Mouse (Mus musculus) G1E (cell line): ENCODE measurements around the gene Dynlt1a. TPM values are rescaled to one million over a fixed set of nuclear protein-coding genes. Genes with fewer than 3 reads are reported as not detected.
"Not testable (repeated sequence)": the region's sequence is repeated elsewhere in the genome, so short reads cannot be mapped to it uniquely, and the experiment has no call there.

Experiments
- ATAC-seq: 2 replicates; pipeline ENCODE4 v1.8.0; 2016; ENCODE audit warnings: mild to moderate bottlenecking; ENCODE audit not compliant: insufficient number of reproducible peaks, poor library complexity, low FRiP score, severe bottlenecking; ENCODE audit errors: extremely low read depth
- DNase-seq: peaks from one replicate; pipeline ENCODE4 v3.0.0; 2012; ENCODE audit warnings: low spot score
- H3K27me3 ChIP-seq: 2 replicates; pipeline ENCODE4 v1.6.1; 2012; ENCODE audit warnings: mild to moderate bottlenecking, low read length, inconsistent platforms; ENCODE audit not compliant: insufficient read depth
- H3K36me3 ChIP-seq: replicated peaks from 2 replicates; pipeline ENCODE3; 2012; ENCODE audit warnings: mild to moderate bottlenecking, inconsistent platforms
- H3K4me1 ChIP-seq: 2 replicates; pipeline ENCODE4 v1.6.1; 2012; ENCODE audit warnings: low read depth, low read length, inconsistent platforms, mixed read lengths; ENCODE audit not compliant: insufficient read depth
- H3K4me3 ChIP-seq: 2 replicates; pipeline ENCODE4 v1.5.1; 2012; ENCODE audit warnings: low read depth, mild to moderate bottlenecking, inconsistent platforms, low read length, moderate library complexity, mixed read lengths
- H3K9me3 ChIP-seq: replicated peaks from 2 replicates; pipeline ENCODE4 v1.6.1; 2012; ENCODE audit warnings: inconsistent platforms
- polyA plus RNA-seq: library from polyadenylated mRNA; stranded (reverse); fragments of >175 nt; gene quantifications from 2 replicates; pipeline ENCODE4 v1.2.3, GENCODE M21; 2012
- total RNA-seq, 2 experiments: library from RNA; stranded (forward) in 1 of 2; stranded (reverse) in 1 of 2; fragments of 200-1000 nt in 1 of 2; fragments of >200 nt in 1 of 2; fragmentation: Nextera tagmentation in 1 of 2; gene quantifications; 2 replicates each; pipeline ENCODE4 v1.2.3; 2014 to 2017

Gene Dynlt1a
- total RNA-seq (2014; fragmentation: Nextera tagmentation) = 12.1 and 20.5 TPM in 2 replicates
- 11.4 and 15.6 TPM in 2 replicates for total RNA-seq (2017)
- 0.91 TPM in 2 replicates for polyA plus RNA-seq

DNA sequence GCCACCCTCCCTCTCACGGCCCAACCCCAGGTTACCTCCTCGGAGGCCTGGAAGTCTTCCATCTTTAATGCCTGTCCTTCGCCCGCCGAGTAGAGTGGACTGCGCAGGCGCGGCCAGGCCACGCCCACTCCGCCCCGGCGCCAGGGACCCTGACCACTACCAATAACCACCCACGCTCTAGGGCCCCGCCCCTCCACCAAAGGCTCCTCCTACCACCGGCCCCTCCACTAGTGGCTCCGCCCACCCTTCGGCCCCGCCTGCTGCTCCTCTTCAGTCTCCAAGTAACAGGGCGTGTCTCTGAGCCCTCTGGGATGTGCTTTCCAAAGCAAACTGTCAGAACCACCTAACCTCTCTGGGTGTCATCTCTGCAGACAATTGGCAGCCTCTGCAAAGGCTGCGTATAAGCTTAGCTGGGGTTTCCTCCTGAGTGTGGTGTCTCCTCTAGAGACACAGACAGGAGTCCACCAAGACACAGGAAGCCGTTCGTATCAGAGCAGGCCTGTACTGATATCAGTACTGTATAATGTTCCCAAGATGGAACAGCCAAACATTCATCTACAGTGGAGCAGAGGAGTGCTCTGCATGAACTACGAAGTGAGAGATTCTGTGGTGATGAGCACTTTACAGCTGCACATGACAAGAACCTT is at the start of gene Dynlt1a:
Gene Dynlt1a, minus strand, starts transcription at position 162 of the 647 bp plus-strand sequence.
- not testable (repeated sequence) for H3K9me3 ChIP-seq, H3K4me1 ChIP-seq, H3K27me3 ChIP-seq, H3K36me3 ChIP-seq
- DNase-seq = peak; percentile 84
- H3K4me3 ChIP-seq = peak within 1 kb of the TSS; percentile 68
- peak; percentile 99 for ATAC-seq

DNA sequence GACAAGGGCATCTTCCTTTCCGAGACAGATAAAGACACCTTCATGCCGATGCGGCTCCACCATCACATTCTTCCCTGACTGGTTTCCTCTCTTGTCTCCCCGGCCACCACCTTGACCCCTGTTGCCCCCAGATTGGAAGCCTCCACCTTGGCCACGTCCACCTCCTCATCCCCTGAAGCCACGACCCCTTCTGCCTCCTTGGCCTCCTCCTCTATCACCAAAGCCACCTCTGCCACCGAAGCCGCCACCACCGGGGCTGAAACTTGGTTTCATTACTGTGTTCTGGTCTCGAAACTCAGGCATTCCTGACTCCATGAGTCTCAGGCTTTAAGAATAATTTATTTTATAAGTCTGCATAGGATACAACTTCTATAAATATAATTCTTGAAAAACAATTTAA is 38.0 kb upstream of the Dynlt1a start:
- H3K4me1 ChIP-seq, H3K9me3 ChIP-seq, ATAC-seq, H3K4me3 ChIP-seq, H3K36me3 ChIP-seq, DNase-seq, H3K27me3 ChIP-seq: not testable (repeated sequence)

DNA sequence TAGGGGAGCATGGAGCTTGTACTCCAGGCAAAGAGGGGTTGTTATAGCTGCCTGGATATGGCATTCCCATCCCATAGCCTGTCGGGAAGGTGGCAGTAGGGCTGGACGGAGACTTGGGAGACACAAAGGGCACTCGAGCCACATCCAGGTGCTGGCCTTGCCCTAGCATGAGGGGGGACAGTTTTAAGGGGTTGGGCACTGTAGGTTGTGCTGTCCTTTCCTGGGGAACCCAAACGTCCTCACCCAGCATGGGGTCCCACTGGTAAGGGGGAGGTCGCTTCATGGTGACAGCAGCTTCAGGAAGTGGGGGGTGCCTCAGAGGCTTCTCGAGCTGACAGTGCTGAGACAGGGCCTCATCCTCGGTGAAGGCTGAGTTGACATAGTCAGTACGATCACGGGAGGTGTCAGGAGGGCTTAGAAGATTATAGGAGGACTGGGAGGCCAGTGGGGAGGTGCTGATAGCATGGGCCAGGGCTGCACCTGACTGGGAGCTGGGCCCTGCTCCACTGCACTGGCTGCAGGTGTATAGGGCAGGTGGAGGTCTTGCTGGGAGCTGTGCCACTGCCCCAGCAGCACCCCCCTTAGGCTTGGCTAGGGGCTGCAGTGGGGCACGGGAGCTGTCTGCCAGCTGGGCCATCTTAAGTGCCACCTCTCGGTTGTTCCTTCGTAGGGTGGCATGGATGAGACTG is 25.4 kb upstream of the Dynlt1a start:
- H3K4me3 ChIP-seq, H3K36me3 ChIP-seq, H3K27me3 ChIP-seq, H3K4me1 ChIP-seq, ATAC-seq, H3K9me3 ChIP-seq, DNase-seq: not testable (repeated sequence)

DNA sequence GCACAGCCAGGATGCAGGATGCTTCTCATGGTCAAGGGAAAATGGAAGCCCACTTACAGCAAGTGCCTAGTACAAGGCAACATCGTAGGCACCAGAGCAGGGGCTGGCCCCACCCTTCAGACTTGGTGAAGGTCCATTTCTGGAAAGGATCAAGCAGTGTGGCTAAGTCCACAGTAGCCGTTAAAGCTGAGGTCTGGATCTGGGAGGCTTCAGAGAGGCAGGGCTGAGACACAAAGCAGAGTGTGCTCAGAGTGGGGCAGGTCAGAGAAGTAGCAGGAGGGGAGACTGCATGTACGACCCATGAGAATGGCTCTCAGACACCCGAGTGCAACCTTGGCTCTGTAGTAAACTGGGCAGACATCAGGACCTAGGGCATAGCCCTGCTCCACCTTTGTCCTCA is 11.7 kb upstream of the Dynlt1a start:
- not testable (repeated sequence) for H3K27me3 ChIP-seq, DNase-seq, ATAC-seq, H3K4me1 ChIP-seq, H3K36me3 ChIP-seq, H3K4me3 ChIP-seq, H3K9me3 ChIP-seq

DNA sequence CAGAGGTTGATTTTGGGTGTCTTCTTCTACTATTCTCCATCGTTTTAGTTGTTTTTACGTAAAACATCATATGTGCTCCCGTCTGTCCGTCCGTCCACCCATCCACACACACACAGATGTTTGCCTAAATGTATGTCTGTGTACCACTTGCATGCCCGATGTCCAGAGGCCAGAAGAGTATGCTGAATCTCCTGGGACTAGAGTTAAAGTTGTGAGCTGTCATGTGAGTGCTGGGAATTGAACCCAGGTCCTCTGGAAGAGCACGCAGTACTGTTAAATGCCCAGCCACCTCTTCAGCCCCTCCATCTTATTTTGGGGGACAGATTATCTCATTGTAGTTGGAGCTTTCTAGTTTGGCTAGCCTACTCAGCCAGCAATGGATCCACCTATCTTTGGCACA is 10.3 kb upstream of the Dynlt1a start:
- not testable (repeated sequence) for H3K36me3 ChIP-seq

DNA sequence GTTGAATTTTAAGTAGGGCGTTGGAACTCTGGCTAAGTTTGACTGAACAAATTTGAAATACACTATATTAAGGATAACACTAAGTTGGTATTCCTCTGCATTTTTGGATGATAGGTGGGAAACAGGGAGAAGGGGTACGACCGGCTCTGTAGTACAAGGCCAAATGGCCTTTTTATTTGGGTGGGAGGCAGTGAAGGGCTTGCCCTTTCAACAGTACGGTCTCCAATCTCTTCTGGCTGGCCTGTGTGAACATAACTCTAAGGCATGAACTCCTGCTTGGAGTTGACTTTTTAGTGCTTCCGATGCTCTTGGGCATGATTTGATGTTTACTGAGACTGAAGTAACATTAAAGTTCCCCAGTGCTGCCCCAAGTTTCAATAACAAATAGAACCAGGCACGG is 8.2 kb upstream of the Dynlt1a start:
- not testable (repeated sequence) for ATAC-seq, H3K36me3 ChIP-seq, DNase-seq, H3K27me3 ChIP-seq, H3K9me3 ChIP-seq, H3K4me3 ChIP-seq, H3K4me1 ChIP-seq

More for the DNA sequence above, 10.3 kb upstream of the Dynlt1a start:
- DNase-seq, ATAC-seq, H3K4me3 ChIP-seq, H3K9me3 ChIP-seq, H3K4me1 ChIP-seq, H3K27me3 ChIP-seq: not testable (repeated sequence)

DNA sequence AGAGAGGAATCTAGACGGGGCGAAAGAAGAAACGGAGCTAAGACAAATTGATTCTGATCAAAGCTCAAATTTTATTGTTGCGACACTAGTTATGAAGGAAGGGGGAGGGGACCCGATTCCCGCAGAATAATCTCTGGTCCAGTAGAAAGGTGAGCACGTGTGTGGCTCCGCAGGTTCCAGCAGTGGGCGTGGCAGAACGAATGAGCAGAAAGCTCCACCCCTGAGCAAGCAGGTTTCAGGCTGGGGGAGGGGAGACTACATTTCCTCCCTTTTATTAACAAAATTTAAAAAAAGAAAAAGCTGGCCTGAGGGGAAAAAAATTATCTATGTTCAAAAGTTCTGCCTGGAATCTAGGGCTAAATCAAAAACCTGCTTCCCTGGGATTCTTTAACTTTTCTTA is 7.7 kb upstream of the Dynlt1a start:
- H3K9me3 ChIP-seq, DNase-seq, ATAC-seq, H3K4me3 ChIP-seq, H3K27me3 ChIP-seq, H3K36me3 ChIP-seq, H3K4me1 ChIP-seq: not testable (repeated sequence)

DNA sequence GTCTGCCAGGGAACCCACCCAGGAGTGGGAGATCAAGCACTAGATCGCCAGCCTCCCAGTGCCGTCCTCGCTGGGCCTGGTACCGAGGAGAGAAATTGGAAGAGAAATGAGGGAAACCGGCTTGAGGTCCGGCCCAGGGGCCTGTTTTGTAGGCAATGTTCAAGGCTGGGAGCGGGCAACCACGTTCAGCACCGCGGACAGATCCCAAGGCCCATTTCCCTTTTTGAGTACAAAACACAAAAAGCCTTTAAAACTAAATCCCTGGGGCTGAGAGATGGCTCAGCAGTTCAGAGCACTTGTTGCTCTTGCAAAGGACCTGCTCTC is 4.4 kb upstream of the Dynlt1a start:
- not testable (repeated sequence) for H3K27me3 ChIP-seq, H3K4me3 ChIP-seq, ATAC-seq, DNase-seq, H3K36me3 ChIP-seq, H3K4me1 ChIP-seq, H3K9me3 ChIP-seq

DNA sequence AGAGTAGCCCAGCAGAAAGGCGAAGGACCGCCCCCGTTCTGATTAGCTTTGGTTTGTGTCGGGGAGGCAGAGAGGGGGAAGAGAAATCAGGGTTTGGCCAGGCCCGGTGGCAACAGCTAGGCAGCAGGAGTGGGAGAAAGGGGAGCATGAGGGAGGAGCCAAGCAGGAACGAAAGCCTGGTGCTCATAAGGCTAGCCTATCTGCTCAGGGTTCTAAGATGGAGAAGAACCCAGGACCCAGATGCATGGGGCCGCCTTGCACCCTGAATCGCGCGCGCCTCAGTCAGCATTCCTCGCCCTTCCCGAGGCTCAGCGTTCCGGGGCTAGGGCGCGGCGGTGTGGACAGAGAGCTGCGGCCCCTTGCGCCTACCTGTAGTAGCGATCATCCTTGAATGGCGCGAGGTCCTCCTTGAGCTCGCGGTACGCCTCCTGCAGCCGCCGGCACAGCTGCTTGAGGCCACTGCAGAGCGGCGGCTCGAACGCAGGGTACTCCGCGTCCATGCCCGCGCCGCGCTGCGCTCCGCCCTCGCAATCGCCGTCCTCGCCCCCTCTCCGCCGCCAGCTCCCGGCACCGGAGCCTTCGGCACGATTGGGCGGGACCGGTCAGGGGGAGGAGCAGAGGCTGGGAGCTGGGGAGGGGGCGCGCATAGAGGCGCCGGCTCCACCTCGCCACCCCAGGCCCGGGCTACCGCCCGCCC is 3.9 kb upstream of the Dynlt1a start:
- not testable (repeated sequence) for DNase-seq, H3K27me3 ChIP-seq

DNA sequence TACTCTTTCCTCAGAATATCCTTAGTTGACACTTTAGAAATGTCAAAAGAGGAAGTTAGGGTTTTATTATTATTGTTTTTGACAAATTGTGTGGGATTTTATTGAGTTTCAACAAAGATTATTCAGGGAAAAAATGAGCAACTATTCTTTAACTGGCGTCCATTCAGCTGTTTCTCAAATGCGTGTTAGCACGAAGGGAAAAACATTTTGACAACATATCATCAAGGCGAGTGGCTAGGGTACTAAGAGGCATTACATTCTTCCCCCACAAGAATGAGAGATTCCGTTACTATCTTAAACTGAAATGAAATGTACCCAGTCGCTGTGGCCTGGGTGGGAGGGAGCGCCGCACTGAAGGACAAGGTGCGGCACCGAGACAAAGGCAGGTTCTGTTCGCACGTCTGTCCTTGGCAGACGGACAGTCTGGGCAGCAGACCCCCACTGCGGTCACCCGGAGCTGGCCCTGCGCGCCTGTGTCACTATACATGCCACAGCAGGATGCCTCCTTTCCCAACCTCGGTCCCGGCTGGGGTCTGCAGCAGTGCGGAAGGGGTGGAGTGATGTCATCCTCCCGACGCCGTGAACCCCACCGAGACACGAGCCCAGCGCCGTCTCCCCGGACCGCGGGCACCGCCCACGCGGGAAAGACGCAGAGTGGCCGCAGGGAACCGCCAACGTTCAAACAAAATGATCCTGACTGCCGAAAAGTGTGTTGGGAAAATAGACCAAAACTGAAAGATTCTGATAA is 747 bp downstream of the Dynlt1a start:
- not testable (repeated sequence) for H3K27me3 ChIP-seq, H3K4me1 ChIP-seq, H3K36me3 ChIP-seq, ATAC-seq, DNase-seq, H3K9me3 ChIP-seq
- peak overlapping the region; percentile 68 for H3K4me3 ChIP-seq

More for the DNA sequence above, 3.9 kb upstream of the Dynlt1a start:
- not testable (repeated sequence) for ATAC-seq, H3K4me1 ChIP-seq, H3K4me3 ChIP-seq, H3K36me3 ChIP-seq, H3K9me3 ChIP-seq

DNA sequence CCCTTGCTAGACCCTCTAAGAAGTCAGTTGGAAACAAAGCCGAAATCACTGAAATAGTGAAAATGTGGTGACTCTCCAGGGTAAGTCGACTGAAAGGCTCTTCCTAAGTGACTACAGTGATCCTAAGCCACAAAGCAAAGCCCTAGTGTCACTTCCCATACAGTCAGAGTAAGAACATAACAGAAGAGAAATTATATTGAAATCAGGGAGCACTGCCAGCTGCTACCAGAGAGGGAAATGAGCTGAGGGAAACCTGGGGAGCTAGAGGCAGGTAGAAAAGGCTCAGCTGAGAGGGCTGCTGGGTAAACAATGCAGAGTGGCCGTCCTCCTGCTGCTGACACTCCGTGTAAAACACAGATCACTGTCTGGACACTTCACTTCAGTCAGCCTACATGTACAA is 1.6 kb downstream of the Dynlt1a start:
- ATAC-seq, DNase-seq, H3K27me3 ChIP-seq, H3K4me1 ChIP-seq, H3K4me3 ChIP-seq, H3K36me3 ChIP-seq, H3K9me3 ChIP-seq: not testable (repeated sequence)
